In genomic region chr16:72811908-72812307, GRCm38 (mm10) we compare ENCODE assay signal across 20 mouse cellular contexts.
A peak's percentile ranks its signal among the peaks of the same experiment; 100 is the strongest.
DNase-seq lines count a peak whose midpoint lies in the region; ATAC-seq and TF ChIP-seq lines count a peak whose summit lies in the region.
"Had no signal": no experiment of that assay in that cellular context is flagged by ENCODE, and none has a peak within 500 bp of the region (broad histone marks: within the 10 kb centered on the region; RNA-seq: fewer than 3 reads in every experiment).

No protein-coding gene starts in this region.

- peaks cover 11% of the 10 kb centered on the region for H3K4me1 ChIP-seq in forebrain, embryonic 15.5 days
- peaks cover 53% of the 10 kb centered on the region for H3K4me1 ChIP-seq in forebrain, embryonic 10.5 days
- peaks cover 12% of the 10 kb centered on the region for H3K4me1 ChIP-seq in midbrain, embryonic 14.5 days (ENCODE audit: control insufficient read depth, insufficient read depth, low read length)
- peaks cover 18% of the 10 kb centered on the region for H3K4me1 ChIP-seq in midbrain, embryonic 15.5 days
- peaks cover 21% of the 10 kb centered on the region for H3K4me1 ChIP-seq in limb, embryonic 14.5 days (ENCODE audit: control insufficient read depth, insufficient read depth, low read length)
- H3K4me1 ChIP-seq in kidney, embryonic 16.5 days (ENCODE audit: insufficient read depth, low read length): peaks cover 31% of the 10 kb centered on the region

- ATAC-seq in forebrain, embryonic 15.5 days (replicated peaks): no peak
- ATAC-seq in midbrain, embryonic 14.5 days (ENCODE audit: low FRiP score, low TSS enrichment): no peak
- ATAC-seq in midbrain, embryonic 15.5 days (replicated peaks): no peak
- peak; percentile 53; the same call in 1 of the 2 replicates for ATAC-seq in limb, embryonic 14.5 days (ENCODE audit: low FRiP score, low read depth)
- ATAC-seq in kidney, embryonic 16.5 days (ENCODE audit: low FRiP score, low TSS enrichment): no peak
- ATAC-seq: inflammation-experienced regulatory T-cells, adult 6 months; liver, postnatal 0 days; midbrain, embryonic 13.5 days had no signal

- H3K27me3 ChIP-seq in forebrain, embryonic 15.5 days: no peaks in the 10 kb centered on the region
- no peaks in the 10 kb centered on the region for H3K27me3 ChIP-seq in forebrain, embryonic 10.5 days (ENCODE audit: poor library complexity, severe bottlenecking)
- no peaks in the 10 kb centered on the region for H3K27me3 ChIP-seq in midbrain, embryonic 14.5 days (ENCODE audit: control insufficient read depth, insufficient read depth, low read length)
- H3K27me3 ChIP-seq in midbrain, embryonic 15.5 days (replicated peaks): no peaks in the 10 kb centered on the region
- H3K27me3 ChIP-seq in limb, embryonic 14.5 days (ENCODE audit: control insufficient read depth, insufficient read depth, low read length): no peaks in the 10 kb centered on the region
- no peaks in the 10 kb centered on the region for H3K27me3 ChIP-seq in kidney, embryonic 16.5 days (ENCODE audit: insufficient read depth, low read length)
- H3K27me3 ChIP-seq: heart, embryonic 13.5 days; midbrain, embryonic 13.5 days; neural tube, embryonic 12.5 days had no signal

- WGBS in forebrain, embryonic 15.5 days: 42% methylated on average over 3 of the region's 3 CpGs
- 55% methylated on average over 3 of the region's 3 CpGs for WGBS in forebrain, embryonic 10.5 days
- 78% methylated on average over 3 of the region's 3 CpGs for WGBS in midbrain, embryonic 14.5 days
- 68% methylated on average over 3 of the region's 3 CpGs for WGBS in midbrain, embryonic 15.5 days
- 20% methylated on average over 3 of the region's 3 CpGs for WGBS in limb, embryonic 14.5 days
- 14% methylated on average over 3 of the region's 3 CpGs for WGBS in kidney, embryonic 16.5 days

- no peak overlapping the region for H3K9ac ChIP-seq in forebrain, embryonic 15.5 days (replicated peaks)
- no peak overlapping the region for H3K9ac ChIP-seq in midbrain, embryonic 14.5 days (replicated peaks; ENCODE audit: low read length)
- no peak overlapping the region for H3K9ac ChIP-seq in midbrain, embryonic 15.5 days
- H3K9ac ChIP-seq in limb, embryonic 14.5 days (ENCODE audit: low read depth, low read length, severe bottlenecking): no peak overlapping the region
- H3K9ac ChIP-seq in kidney, embryonic 16.5 days (replicated peaks; ENCODE audit: low read length): no peak overlapping the region
- H3K9ac ChIP-seq: heart, embryonic 13.5 days; liver, postnatal 0 days; midbrain, embryonic 13.5 days; neural tube, embryonic 12.5 days had no signal

- DNase-seq in forebrain, embryonic 10.5 days (ENCODE audit: extremely low spot score, low spot score): no peak
- no peak for DNase-seq in midbrain, embryonic 14.5 days
- peak; percentile 63 to 67 for DNase-seq in cerebellum, postnatal 14 days
- no peak for DNase-seq in limb, embryonic 14.5 days (ENCODE audit: low spot score)
- DNase-seq in adipocyte (ENCODE audit: low spot score): no peak
- DNase-seq: adrenal gland, postnatal 25 days; gastrocnemius, postnatal 10 days; heart, adult 18-20 months; kidney, adult 9 months; liver, postnatal 0 days; lung, postnatal 10 days; thymus, postnatal 14 days had no signal

- no peaks in the 10 kb centered on the region for H3K9me3 ChIP-seq in forebrain, embryonic 15.5 days
- H3K9me3 ChIP-seq in forebrain, embryonic 10.5 days: no peaks in the 10 kb centered on the region
- no peaks in the 10 kb centered on the region for H3K9me3 ChIP-seq in midbrain, embryonic 14.5 days (ENCODE audit: control insufficient read depth, low read length)
- H3K9me3 ChIP-seq in midbrain, embryonic 15.5 days: no peaks in the 10 kb centered on the region
- H3K9me3 ChIP-seq in limb, embryonic 14.5 days (ENCODE audit: control insufficient read depth, low read length): no peaks in the 10 kb centered on the region
- H3K9me3 ChIP-seq in kidney, embryonic 16.5 days (ENCODE audit: low read length): no peaks in the 10 kb centered on the region
- H3K9me3 ChIP-seq: heart, embryonic 13.5 days; midbrain, embryonic 13.5 days; neural tube, embryonic 12.5 days had no signal

- no peak overlapping the region for H3K4me2 ChIP-seq in forebrain, embryonic 15.5 days (replicated peaks)
- no peak overlapping the region for H3K4me2 ChIP-seq in midbrain, embryonic 14.5 days (ENCODE audit: low read length)
- no peak overlapping the region for H3K4me2 ChIP-seq in midbrain, embryonic 15.5 days
- no peak overlapping the region for H3K4me2 ChIP-seq in limb, embryonic 14.5 days (replicated peaks; ENCODE audit: low read depth, low read length, severe bottlenecking)
- no peak overlapping the region for H3K4me2 ChIP-seq in kidney, embryonic 16.5 days (replicated peaks; ENCODE audit: low read depth, low read length)
- H3K4me2 ChIP-seq: heart, embryonic 13.5 days; midbrain, embryonic 13.5 days; neural tube, embryonic 12.5 days had no signal

- no peak overlapping the region for H3K4me3 ChIP-seq in forebrain, embryonic 15.5 days
- no peak overlapping the region for H3K4me3 ChIP-seq in forebrain, embryonic 10.5 days
- no peak overlapping the region for H3K4me3 ChIP-seq in midbrain, embryonic 14.5 days (replicated peaks; ENCODE audit: low read depth, low read length)
- no peak overlapping the region for H3K4me3 ChIP-seq in midbrain, embryonic 15.5 days
- no peak overlapping the region for H3K4me3 ChIP-seq in limb, embryonic 14.5 days (replicated peaks; ENCODE audit: low read length)
- H3K4me3 ChIP-seq in kidney, embryonic 16.5 days (ENCODE audit: low read length): no peak overlapping the region
- H3K4me3 ChIP-seq: heart, embryonic 13.5 days; midbrain, embryonic 13.5 days; neural tube, embryonic 12.5 days had no signal

- no peaks in the 10 kb centered on the region for H3K36me3 ChIP-seq in forebrain, embryonic 15.5 days
- no peaks in the 10 kb centered on the region for H3K36me3 ChIP-seq in forebrain, embryonic 10.5 days (replicated peaks)
- no peaks in the 10 kb centered on the region for H3K36me3 ChIP-seq in midbrain, embryonic 14.5 days (ENCODE audit: control insufficient read depth, insufficient read depth, low read length)
- no peaks in the 10 kb centered on the region for H3K36me3 ChIP-seq in midbrain, embryonic 15.5 days (replicated peaks)
- H3K36me3 ChIP-seq in limb, embryonic 14.5 days (ENCODE audit: control insufficient read depth, insufficient read depth, low read length): no peaks in the 10 kb centered on the region
- H3K36me3 ChIP-seq in kidney, embryonic 16.5 days (ENCODE audit: insufficient read depth, low read length): no peaks in the 10 kb centered on the region
- H3K36me3 ChIP-seq: G1E; heart, embryonic 13.5 days; midbrain, embryonic 13.5 days; neural tube, embryonic 12.5 days had no signal

- peak overlapping the region; percentile 4 for H3K27ac ChIP-seq in forebrain, embryonic 15.5 days (replicated peaks)
- H3K27ac ChIP-seq in forebrain, embryonic 10.5 days: no peak overlapping the region
- peak overlapping the region; percentile 1; the same call in 1 of the 2 replicates for H3K27ac ChIP-seq in midbrain, embryonic 14.5 days (replicated peaks; ENCODE audit: low read depth, low read length)
- no peak overlapping the region; the same call in 1 of the 2 replicates for H3K27ac ChIP-seq in midbrain, embryonic 15.5 days
- no peak overlapping the region for H3K27ac ChIP-seq in limb, embryonic 14.5 days (replicated peaks; ENCODE audit: low read depth, low read length)
- H3K27ac ChIP-seq in kidney, embryonic 16.5 days (ENCODE audit: low read length): no peak overlapping the region
- H3K27ac ChIP-seq: heart, embryonic 13.5 days; neural tube, embryonic 12.5 days had no signal

- no peak for TF ChIP-seq POLR2A in limb, embryonic 14.5 days (IDR thresholded peaks at IDR 0.05; ENCODE audit: borderline replicate concordance, extremely low read depth, insufficient read depth, insufficient read length)

Comparison
In these comparisons a context has a peak if more than half of its experiments do, and no peak if none do; other contexts are left out.
1. H3K27ac ChIP-seq: peak in forebrain, embryonic 15.5 days (single experiment) and midbrain, embryonic 14.5 days (single experiment); none in forebrain, embryonic 10.5 days (single experiment), midbrain, embryonic 15.5 days (single experiment), limb, embryonic 14.5 days (single experiment) and kidney, embryonic 16.5 days (single experiment).
2. DNase-seq: peak in cerebellum, postnatal 14 days (2 of 2); none in forebrain, embryonic 10.5 days (single experiment), midbrain, embryonic 14.5 days (single experiment), limb, embryonic 14.5 days (single experiment) and adipocyte (single experiment).